Mouse (Mus musculus): ENCODE data around the gene Olfr716. TPM values are rescaled to one million over a fixed set of nuclear protein-coding genes. Genes with fewer than 3 reads are reported as not detected.
"Not testable (repeated sequence)": the region's sequence is repeated elsewhere in the genome, so short reads cannot be mapped to it uniquely, and the experiment has no call there.

Olfr716 gene
- total RNA-seq (2021): not detected

DNA sequence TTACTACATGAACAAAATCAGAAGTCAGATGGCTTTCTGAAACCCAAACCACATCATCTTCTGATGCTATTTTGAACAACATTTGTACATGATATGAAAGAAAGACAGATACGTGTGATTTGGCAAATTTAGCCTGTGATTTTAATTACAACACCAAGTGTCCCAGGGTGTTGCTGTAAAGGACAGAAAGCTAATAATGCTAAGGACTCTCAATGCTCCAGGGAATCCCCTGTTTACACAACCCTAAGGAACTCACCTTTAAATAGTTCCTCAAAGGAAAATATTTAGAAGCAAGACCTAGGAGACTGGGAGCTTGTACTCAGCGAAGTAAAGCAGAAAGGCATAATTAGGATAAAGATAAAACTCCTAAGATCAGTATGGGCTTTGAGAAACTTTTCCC, at the start of gene Olfr716:
TSS of gene Olfr716 (plus strand) at position 301 of the 400 bp plus-strand sequence.
- intact Hi-C loops (cut with DNase I); DNase-seq (ENCODE audit: low spot score in 2 of 2): not testable (repeated sequence)

DNA sequence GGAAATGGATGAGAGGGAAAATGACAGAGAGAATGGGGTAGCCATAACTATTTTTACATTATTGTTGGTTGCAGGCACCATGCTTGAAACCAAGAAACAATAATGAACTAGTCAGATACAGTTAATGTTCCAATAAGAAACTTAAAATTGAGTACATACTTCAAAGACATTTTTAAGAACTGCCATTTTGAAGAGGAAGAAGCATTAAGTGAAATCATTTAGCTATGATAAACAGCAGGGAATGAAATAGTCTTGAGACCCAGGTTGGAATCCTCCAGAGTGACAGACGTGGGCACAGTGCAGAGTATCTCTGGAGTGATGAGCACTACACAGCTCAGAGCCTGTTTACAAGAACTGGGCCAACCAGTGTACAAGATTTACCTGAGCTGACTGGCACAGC, 45.2 kb upstream of the Olfr716 start, which contains the start of gene Olfr17:
TSS of gene Olfr17 (plus strand) at position 301 of the 400 bp plus-strand sequence.
- DNase-seq (ENCODE audit: low spot score in 2 of 2): no peak
- intact Hi-C loops (cut with DNase I): no loop called here

DNA sequence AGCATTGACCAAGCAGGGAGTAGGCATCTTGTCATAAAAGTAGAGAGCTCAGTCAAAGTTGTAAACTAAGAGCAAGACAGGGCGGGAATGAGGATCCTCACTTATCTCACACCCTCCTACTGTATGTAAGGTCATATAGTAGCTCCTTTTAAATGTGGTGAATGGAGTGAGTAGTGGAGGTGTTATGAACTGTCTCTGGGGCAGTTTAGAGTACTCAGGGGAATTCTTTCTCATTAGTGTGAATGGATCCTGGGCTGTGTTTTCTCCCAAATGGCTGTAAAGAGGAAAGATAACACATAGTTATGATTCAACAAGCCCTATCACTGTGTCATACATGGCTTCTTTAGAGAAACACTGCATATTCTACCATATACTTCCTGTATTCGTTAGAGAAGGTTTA, 27.9 kb upstream of the Olfr716 start, which contains the start of gene Olfr715b:
TSS of gene Olfr715b (minus strand) at position 101 of the 400 bp plus-strand sequence.
- DNase-seq (ENCODE audit: low spot score in 2 of 2); intact Hi-C loops (cut with DNase I): not testable (repeated sequence)

DNA sequence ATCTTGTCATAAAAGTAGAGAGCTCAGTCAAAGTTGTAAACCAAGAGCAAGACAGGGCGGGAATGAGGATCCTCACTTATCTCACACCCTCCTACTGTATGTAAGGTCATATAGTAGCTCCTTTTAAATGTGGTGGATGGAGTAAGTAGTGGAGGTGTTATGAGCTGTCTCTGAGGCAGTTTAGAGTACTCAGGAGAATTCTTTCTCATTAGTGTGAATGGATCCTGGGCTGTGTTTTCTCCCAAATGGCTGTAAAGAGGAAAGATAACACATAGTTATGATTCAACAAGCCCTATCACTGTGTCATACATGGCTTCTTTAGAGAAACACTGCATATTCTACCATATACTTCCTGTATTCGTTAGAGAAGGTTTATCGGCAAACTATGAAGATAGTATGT, 7.1 kb upstream of the Olfr716 start, which contains the start of gene Olfr715:
TSS of gene Olfr715 (minus strand) at position 101 of the 400 bp plus-strand sequence.
- intact Hi-C loops (cut with DNase I); DNase-seq (ENCODE audit: low spot score in 2 of 2): not testable (repeated sequence)

DNA sequence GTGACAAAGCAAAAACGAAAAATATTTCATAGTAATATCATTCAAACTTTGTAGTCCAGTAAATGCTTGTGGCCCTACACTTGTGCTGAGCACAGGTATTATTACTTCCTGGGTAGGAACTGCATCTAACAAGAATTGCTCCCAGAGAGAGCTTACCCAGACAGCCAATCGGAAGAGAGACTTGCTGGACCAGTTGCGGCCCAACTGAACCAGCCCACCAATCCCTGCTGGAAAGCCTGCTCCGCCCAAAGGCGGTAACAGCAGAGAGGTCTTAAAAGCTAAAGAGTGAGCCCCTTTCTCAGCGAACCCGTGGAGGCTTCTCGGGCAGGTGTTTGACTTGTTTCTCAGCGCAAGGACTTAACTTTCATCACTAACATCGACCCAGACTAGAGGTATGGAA, 28.6 kb downstream of the Olfr716 start, which contains the start of gene Nlrp14:
TSS of gene Nlrp14 (plus strand) at position 301 of the 400 bp plus-strand sequence.
- no peak for DNase-seq (ENCODE audit: low spot score in 2 of 2)

DNA sequence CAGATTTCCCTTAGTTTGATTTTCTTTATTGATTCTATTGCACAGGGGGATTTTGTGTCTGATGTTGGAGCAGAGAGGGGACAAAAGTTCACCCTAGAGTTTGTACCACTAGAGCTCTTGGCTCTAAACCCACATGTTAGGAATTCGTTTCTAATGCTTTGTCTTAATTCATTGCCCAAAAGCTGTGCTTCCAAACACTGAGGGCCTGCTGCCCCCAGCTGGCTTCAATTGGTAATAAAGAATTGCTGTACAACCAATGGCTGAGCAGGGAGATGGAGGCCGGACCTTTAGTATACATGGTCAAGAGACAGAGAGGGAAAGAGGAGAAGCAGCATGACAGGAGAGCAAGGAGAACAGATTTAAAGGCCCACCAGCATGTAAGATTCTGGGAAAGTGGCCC, 42.3 kb downstream of the Olfr716 start:
- no peak for DNase-seq (ENCODE audit: low spot score in 2 of 2)
- intact Hi-C loops (cut with DNase I): no loop called here

More for the DNA sequence above, 28.6 kb downstream of the Olfr716 start, which contains the start of gene Nlrp14:
- intact Hi-C loops (cut with DNase I): no loop called here

Other genes starting within 250 kb of the Olfr716 start
- not detected for gene Olfr707, start 237.1 kb upstream of the Olfr716 start, total RNA-seq (2021)
- gene Olfr1532-ps1, start 230.3 kb upstream of the Olfr716 start, total RNA-seq (2021): not detected
- gene Olfr709-ps1, start 206.1 kb upstream of the Olfr716 start, total RNA-seq (2021): not detected
- gene Olfr710, start 190.0 kb upstream of the Olfr716 start, total RNA-seq (2021): not detected
- not detected for gene Olfr6, start 174.4 kb upstream of the Olfr716 start, total RNA-seq (2021)
- not detected for gene Olfr711, start 162.9 kb upstream of the Olfr716 start, total RNA-seq (2021)
- gene Olfr2, start 132.3 kb upstream of the Olfr716 start, total RNA-seq (2021): not detected
- gene Olfr713, start 107.2 kb upstream of the Olfr716 start, total RNA-seq (2021): not detected
- gene Olfr714, start 67.3 kb upstream of the Olfr716 start, total RNA-seq (2021): not detected
- not detected for gene Olfr17, start 45.1 kb upstream of the Olfr716 start, total RNA-seq (2021)
- not detected for gene Olfr715b, start 28.0 kb upstream of the Olfr716 start, total RNA-seq (2021)
- gene Olfr715, start 7.2 kb upstream of the Olfr716 start, total RNA-seq (2021): not detected
- gene Nlrp14, start 28.7 kb downstream of the Olfr716 start, total RNA-seq (2021): not detected
- gene Rbmxl2, start 71.1 kb downstream of the Olfr716 start, total RNA-seq (2021): not detected
- gene Syt9, start 232.4 kb downstream of the Olfr716 start, total RNA-seq (2021): 10 to 100 TPM in 1 of 2 experiments, 1 to 10 TPM in 1; 9.1 to 10.4 TPM

Data from left cerebral cortex, postnatal 25 days (tissue).